Mouse (Mus musculus) cerebellum, adult 2 months (tissue): ENCODE results near the gene Dscam. TPM values are rescaled to one million over a fixed set of nuclear protein-coding genes. Genes with fewer than 3 reads are reported as not detected.

Experiments
- DNase-seq, 2 experiments: peaks; one replicate each; pipeline ENCODE4 v3.0.0; 2021
- H3K27ac ChIP-seq: fragments of 200-500 bp; 2 replicates; pipeline ENCODE4 v1.5.1; 2012; ENCODE audit warnings: low read length, control low read depth, inconsistent platforms; ENCODE audit not compliant: insufficient read depth
- H3K27me3 ChIP-seq: fragments of 200-500 bp; 2 replicates; pipeline ENCODE4 v1.6.1; 2012; ENCODE audit warnings: inconsistent platforms, mild to moderate bottlenecking, low read length, moderate library complexity; ENCODE audit not compliant: control insufficient read depth, insufficient read depth
- H3K4me1 ChIP-seq: fragments of 200-500 bp; 2 replicates; pipeline ENCODE4 v1.6.1; 2011; ENCODE audit warnings: low read length; ENCODE audit not compliant: control insufficient read depth, insufficient read depth
- H3K4me3 ChIP-seq: fragments of 200-500 bp; replicated peaks from 2 replicates; pipeline ENCODE3; 2011; ENCODE audit warnings: mild to moderate bottlenecking, low read depth, low read length, control low read depth; ENCODE audit not compliant: insufficient read depth
- CTCF ChIP-seq: fragments of 200-500 bp; IDR thresholded peaks from 2 replicates; pipeline ENCODE4 v1.5.1; 2011; ENCODE audit warnings: low read depth, mild to moderate bottlenecking, control low read depth, low read length, moderate library complexity, borderline replicate concordance; ENCODE audit not compliant: insufficient read depth
- POLR2A ChIP-seq: fragments of 200-500 bp; IDR thresholded peaks from 2 replicates; pipeline ENCODE4 v1.6.1; 2011; ENCODE audit warnings: low read length, control low read depth, borderline replicate concordance; ENCODE audit not compliant: insufficient read depth
- WGBS: fragments of 180-500 bp; shearing (Covaris S2); methylation state at CpG from one replicate; pipeline ENCODE4 v1.1.7; 2018; 5-methylcytosine and 5-hydroxymethylcytosine counted together
- polyA plus RNA-seq: library from polyadenylated mRNA; depleted of rRNA; stranded (reverse); fragments of >200 nt; gene quantifications from 2 replicates; pipeline ENCODE4 v1.2.3, GENCODE M21; 2012

The Dscam gene
- polyA plus RNA-seq, 1 experiment = 16.0 TPM

- Histone ChIP-seq H3K4me3 (no peak overlapping the region), H3K27ac (no peak overlapping the region), H3K4me1 (no peaks in the 10 kb centered on the region), H3K27me3 (no peaks in the 10 kb centered on the region)
- no peak for DNase-seq
- WGBS = 89% methylated on average over 1 of the region's 1 CpGs
- TF ChIP-seq POLR2A (no peak), CTCF (no peak)
Observed at GRCm38 (mm10) chr16:96668478-96668877, 502.1 kb downstream of the Dscam start.

- WGBS = 97% methylated on average over 3 of the region's 3 CpGs
Observed at GRCm38 (mm10) chr16:96661073-96661472, 509.5 kb downstream of the Dscam start.

GRCm38 (mm10) chr16:96659275-96659674 is 511.3 kb downstream of the Dscam start:
- TF ChIP-seq POLR2A = no peak
- no peak for TF ChIP-seq CTCF
- H3K4me3 ChIP-seq = no peak overlapping the region
- H3K4me1 ChIP-seq = no peaks in the 10 kb centered on the region
- WGBS = 50% methylated on average over 5 of the region's 5 CpGs
- no peaks in the 10 kb centered on the region for H3K27me3 ChIP-seq
- H3K27ac ChIP-seq = no peak overlapping the region
- DNase-seq = no peak

More at GRCm38 (mm10) chr16:96661073-96661472, 509.5 kb downstream of the Dscam start:
- H3K4me1 ChIP-seq = no peaks in the 10 kb centered on the region
- no peaks in the 10 kb centered on the region for H3K27me3 ChIP-seq
- no peak overlapping the region for H3K4me3 ChIP-seq
- TF ChIP-seq POLR2A = no peak
- no peak for TF ChIP-seq CTCF
- no peak overlapping the region for H3K27ac ChIP-seq
- DNase-seq = no peak

- H3K4me3 ChIP-seq = no peak overlapping the region
- DNase-seq = no peak
- TF ChIP-seq CTCF (no peak), POLR2A (no peak)
- WGBS = 93% methylated on average over 4 of the region's 4 CpGs
- no peak overlapping the region for H3K27ac ChIP-seq
- no peaks in the 10 kb centered on the region for H3K4me1 ChIP-seq
- H3K27me3 ChIP-seq = no peaks in the 10 kb centered on the region
Observed at GRCm38 (mm10) chr16:96655548-96655947, 515.0 kb downstream of the Dscam start.

GRCm38 (mm10) chr16:96654054-96654453 is 516.5 kb downstream of the Dscam start:
- 94% methylated on average over 4 of the region's 4 CpGs for WGBS
- TF ChIP-seq POLR2A = no peak
- no peak for TF ChIP-seq CTCF
- no peak for DNase-seq

GRCm38 (mm10) chr16:96651444-96651843 is 519.1 kb downstream of the Dscam start:
- no peak for DNase-seq
- H3K27me3 ChIP-seq = no peaks in the 10 kb centered on the region
- TF ChIP-seq POLR2A = no peak
- TF ChIP-seq CTCF = no peak
- H3K4me1 ChIP-seq = no peaks in the 10 kb centered on the region
- no peak overlapping the region for H3K4me3 ChIP-seq
- H3K27ac ChIP-seq = no peak overlapping the region
- WGBS = 95% methylated on average over 3 of the region's 3 CpGs

More at GRCm38 (mm10) chr16:96654054-96654453, 516.5 kb downstream of the Dscam start:
- no peaks in the 10 kb centered on the region for H3K27me3 ChIP-seq
- H3K27ac ChIP-seq = no peak overlapping the region
- H3K4me1 ChIP-seq = no peaks in the 10 kb centered on the region
- H3K4me3 ChIP-seq = no peak overlapping the region

- H3K4me1 ChIP-seq = no peaks in the 10 kb centered on the region
- no peak for DNase-seq
- no peak overlapping the region for H3K4me3 ChIP-seq
- TF ChIP-seq CTCF (no peak), POLR2A (no peak)
- 93% methylated on average over 3 of the region's 3 CpGs for WGBS
- H3K27ac ChIP-seq = no peak overlapping the region
- H3K27me3 ChIP-seq = no peaks in the 10 kb centered on the region
Observed at GRCm38 (mm10) chr16:96640101-96640500, 530.5 kb downstream of the Dscam start.

GRCm38 (mm10) chr16:96635916-96636315 is 534.6 kb downstream of the Dscam start:
- Histone ChIP-seq H3K27me3 (no peaks in the 10 kb centered on the region), H3K4me3 (no peak overlapping the region), H3K27ac (no peak overlapping the region), H3K4me1 (no peaks in the 10 kb centered on the region)
- DNase-seq = no peak
- WGBS = 59% methylated on average over 2 of the region's 2 CpGs
- TF ChIP-seq CTCF = no peak
- TF ChIP-seq POLR2A = no peak

GRCm38 (mm10) chr16:96634791-96635143 is 535.8 kb downstream of the Dscam start:
- no peak overlapping the region for H3K27ac ChIP-seq
- H3K27me3 ChIP-seq = no peaks in the 10 kb centered on the region
- H3K4me3 ChIP-seq = no peak overlapping the region
- no peak for DNase-seq
- TF ChIP-seq POLR2A (no peak), CTCF (no peak)
- no peaks in the 10 kb centered on the region for H3K4me1 ChIP-seq
